Mouse (Mus musculus): Measurements from ENCODE around the gene Slirp. TPM values are rescaled to one million over a fixed set of nuclear protein-coding genes. Genes with fewer than 3 reads are reported as not detected.

Slirp gene
- polyA plus RNA-seq (2015; fragmentation: Illumina TruSeq; extraction: RNeasy Lipid Tissue Mini Kit (QIAGEN cat#74804); ENCODE audit: insufficient read depth, low read depth, low replicate concordance) = 19.3 TPM

DNA sequence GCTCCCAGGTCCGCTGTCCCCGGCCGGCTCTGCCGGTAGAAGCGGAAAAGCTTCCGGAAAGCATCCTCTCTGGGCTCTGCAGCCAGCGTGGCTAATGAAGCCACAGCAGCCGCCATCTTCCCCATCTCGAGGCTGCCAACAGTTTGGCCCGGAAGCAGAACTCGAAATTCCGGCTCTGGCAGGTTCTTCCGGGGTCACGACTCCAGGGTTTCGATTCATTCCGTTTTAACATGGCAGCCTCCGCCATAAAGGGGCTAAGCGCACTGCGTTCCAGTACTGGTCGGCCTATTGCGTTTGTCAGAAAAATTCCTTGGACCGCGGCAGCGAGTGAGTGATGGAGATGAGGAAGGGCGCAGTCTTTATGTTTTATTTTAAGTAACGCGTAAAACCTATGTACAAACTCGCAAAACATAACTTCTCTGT, at the start of gene Slirp, which contains the start of gene Alkbh1:
TSS of gene Slirp (plus strand) at position 197 of the 423 bp plus-strand sequence.
TSS of gene Alkbh1 (minus strand) at position 318 of the 423 bp plus-strand sequence.

GRCm38 (mm10) chr12:87471964-87472786, 28.5 kb downstream of the Slirp start, which contains the start of gene Snw1:
Gene Snw1, minus strand, starts transcription at chr12:87472274.

GRCm38 (mm10) chr12:87494421-87494820, 50.7 kb downstream of the Slirp start, which contains the start of gene Gm5788:
Gene Gm5788, plus strand, starts transcription at chr12:87494721.

Other genes starting within 250 kb of the Slirp start
- not detected for gene Samd15, start 244.2 kb upstream of the Slirp start, polyA plus RNA-seq (2015; fragmentation: Illumina TruSeq; extraction: RNeasy Lipid Tissue Mini Kit (QIAGEN cat#74804); ENCODE audit: insufficient read depth, low read depth, low replicate concordance)
- 3.2 TPM for gene Tmed8, start 243.4 kb upstream of the Slirp start, polyA plus RNA-seq (2015; fragmentation: Illumina TruSeq; extraction: RNeasy Lipid Tissue Mini Kit (QIAGEN cat#74804); ENCODE audit: insufficient read depth, low read depth, low replicate concordance)
- 0.52 TPM for gene Noxred1, start 205.2 kb upstream of the Slirp start, polyA plus RNA-seq (2015; fragmentation: Illumina TruSeq; extraction: RNeasy Lipid Tissue Mini Kit (QIAGEN cat#74804); ENCODE audit: insufficient read depth, low read depth, low replicate concordance)
- gene Vipas39, start 177.6 kb upstream of the Slirp start, polyA plus RNA-seq (2015; fragmentation: Illumina TruSeq; extraction: RNeasy Lipid Tissue Mini Kit (QIAGEN cat#74804); ENCODE audit: insufficient read depth, low read depth, low replicate concordance) = 8.2 TPM
- 24.8 TPM for gene Ahsa1, start 177.4 kb upstream of the Slirp start, polyA plus RNA-seq (2015; fragmentation: Illumina TruSeq; extraction: RNeasy Lipid Tissue Mini Kit (QIAGEN cat#74804); ENCODE audit: insufficient read depth, low read depth, low replicate concordance)
- gene Ism2, start 144.2 kb upstream of the Slirp start, polyA plus RNA-seq (2015; fragmentation: Illumina TruSeq; extraction: RNeasy Lipid Tissue Mini Kit (QIAGEN cat#74804); ENCODE audit: insufficient read depth, low read depth, low replicate concordance) = not detected
- 14.4 TPM for gene Sptlc2, start 55.5 kb upstream of the Slirp start, polyA plus RNA-seq (2015; fragmentation: Illumina TruSeq; extraction: RNeasy Lipid Tissue Mini Kit (QIAGEN cat#74804); ENCODE audit: insufficient read depth, low read depth, low replicate concordance)
- 5.8 TPM for gene Alkbh1, start 121 bp downstream of the Slirp start, polyA plus RNA-seq (2015; fragmentation: Illumina TruSeq; extraction: RNeasy Lipid Tissue Mini Kit (QIAGEN cat#74804); ENCODE audit: insufficient read depth, low read depth, low replicate concordance)
- 11.0 TPM for gene Snw1, start 28.4 kb downstream of the Slirp start, polyA plus RNA-seq (2015; fragmentation: Illumina TruSeq; extraction: RNeasy Lipid Tissue Mini Kit (QIAGEN cat#74804); ENCODE audit: insufficient read depth, low read depth, low replicate concordance)
- not detected for gene Gm5788, start 50.8 kb downstream of the Slirp start, polyA plus RNA-seq (2015; fragmentation: Illumina TruSeq; extraction: RNeasy Lipid Tissue Mini Kit (QIAGEN cat#74804); ENCODE audit: insufficient read depth, low read depth, low replicate concordance)
- gene Gm8300, start 70.4 kb downstream of the Slirp start, polyA plus RNA-seq (2015; fragmentation: Illumina TruSeq; extraction: RNeasy Lipid Tissue Mini Kit (QIAGEN cat#74804); ENCODE audit: insufficient read depth, low read depth, low replicate concordance) = not detected
- not detected for gene Oog1, start 158.8 kb downstream of the Slirp start, polyA plus RNA-seq (2015; fragmentation: Illumina TruSeq; extraction: RNeasy Lipid Tissue Mini Kit (QIAGEN cat#74804); ENCODE audit: insufficient read depth, low read depth, low replicate concordance)
- gene Gm4027, start 175.0 kb downstream of the Slirp start, polyA plus RNA-seq (2015; fragmentation: Illumina TruSeq; extraction: RNeasy Lipid Tissue Mini Kit (QIAGEN cat#74804); ENCODE audit: insufficient read depth, low read depth, low replicate concordance) = not detected
- gene Gm16381, start 200.7 kb downstream of the Slirp start, polyA plus RNA-seq (2015; fragmentation: Illumina TruSeq; extraction: RNeasy Lipid Tissue Mini Kit (QIAGEN cat#74804); ENCODE audit: insufficient read depth, low read depth, low replicate concordance) = not detected